Mouse (Mus musculus) cerebellum, postnatal 36 days (tissue): ENCODE results near the gene Zbtb20.

Experiments
- DNase-seq, 2 experiments: peaks; one replicate each; pipeline ENCODE4 v3.0.0; 2021 to 2022; ENCODE audit warnings: mixed read lengths in 2 of 2

Zbtb20 gene

DNA sequence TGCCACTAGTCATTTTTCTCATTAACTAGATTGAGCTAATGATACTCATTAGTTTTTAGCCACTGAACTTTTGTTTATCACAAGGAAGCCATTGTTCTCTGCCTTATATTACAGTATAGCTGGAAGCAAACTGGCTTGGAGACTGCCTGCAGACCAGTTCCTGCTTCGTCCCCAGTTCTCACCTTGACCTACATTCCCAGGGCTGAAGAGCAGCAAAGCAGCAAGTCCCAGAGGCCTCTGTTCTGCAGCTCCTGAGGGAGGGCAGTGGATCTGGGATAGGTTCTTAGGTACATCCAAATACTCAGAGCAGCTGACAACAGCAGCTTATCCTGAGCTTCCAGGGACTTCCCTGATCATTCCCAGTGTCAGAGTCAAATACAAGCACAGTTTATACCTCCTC is 652.6 kb downstream of the Zbtb20 start:
- no peak for DNase-seq

DNA sequence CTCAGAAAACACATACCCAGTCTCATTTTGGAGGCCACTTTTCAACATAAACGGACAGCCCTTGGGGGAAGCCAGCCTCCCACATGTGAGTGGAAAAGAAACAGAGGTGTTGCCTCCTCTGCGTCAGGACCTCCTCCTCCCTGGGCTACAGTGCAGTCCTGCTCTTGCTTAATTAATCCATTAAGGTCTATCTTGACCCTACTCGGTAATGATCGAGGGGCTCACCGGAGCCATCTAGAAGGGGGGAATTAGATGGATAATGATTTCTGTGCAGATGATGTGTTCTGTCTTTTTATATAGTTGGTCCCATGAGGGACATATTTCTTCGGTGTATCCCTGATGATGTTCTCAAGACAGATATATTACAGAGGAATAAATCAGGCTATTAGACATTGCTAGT is 655.6 kb downstream of the Zbtb20 start:
- no peak for DNase-seq

DNA sequence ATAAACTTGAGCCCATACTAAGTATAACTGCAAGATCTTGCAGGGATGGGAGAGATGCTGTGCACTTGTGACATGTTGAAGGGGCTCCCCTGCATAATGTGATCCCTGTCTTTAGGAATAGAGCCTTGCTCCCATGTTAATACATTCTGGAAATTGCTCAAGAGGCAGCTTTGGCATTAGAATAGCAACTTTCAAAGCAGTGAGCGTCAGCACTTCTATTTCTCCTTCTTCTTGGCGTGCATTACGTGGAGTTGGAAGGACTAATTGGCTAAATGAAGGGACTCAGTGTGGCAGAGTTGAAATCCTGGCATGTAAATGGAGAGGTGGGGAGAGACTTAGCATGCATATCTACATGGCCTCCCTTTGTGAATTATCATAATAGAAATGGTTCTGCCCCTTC is 658.4 kb downstream of the Zbtb20 start:
- DNase-seq: no peak

DNA sequence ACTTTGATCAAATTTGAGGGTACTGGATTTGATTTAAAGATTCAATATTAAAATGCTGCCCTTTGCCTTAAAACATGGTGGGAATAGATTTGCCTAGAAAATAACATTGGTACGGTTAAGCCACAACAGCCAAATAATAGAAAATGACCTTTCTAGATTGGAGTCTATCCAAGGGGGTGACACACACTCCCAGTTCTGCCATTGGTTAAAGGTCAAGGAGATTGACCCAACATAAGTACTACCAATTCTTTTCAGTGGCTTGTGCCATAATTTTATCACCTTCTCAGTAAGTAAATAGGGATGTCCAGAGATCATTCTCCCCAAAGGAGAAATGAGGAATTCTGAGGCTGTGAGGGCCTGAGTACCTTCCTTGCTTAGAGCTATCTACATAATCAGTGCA is 660.2 kb downstream of the Zbtb20 start:
- no peak for DNase-seq

DNA sequence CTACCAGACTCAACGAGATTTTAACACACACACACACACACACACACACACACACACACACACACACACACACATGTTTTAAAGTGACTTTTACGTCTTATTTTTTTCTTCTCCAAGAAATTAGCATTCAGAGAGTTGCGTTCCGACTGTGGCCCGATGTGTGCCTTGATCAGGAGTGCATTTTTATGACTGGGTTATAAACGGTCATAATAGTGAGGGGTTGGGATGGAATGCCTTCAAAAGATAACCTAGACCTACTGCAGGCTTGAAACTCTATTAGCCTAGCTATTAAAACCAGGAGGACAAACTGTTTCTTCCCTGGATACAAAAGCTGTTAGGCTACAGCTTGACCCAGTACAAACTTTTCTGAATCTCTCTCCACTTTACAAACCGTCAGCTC is 661.5 kb downstream of the Zbtb20 start:
- no peak for DNase-seq

DNA sequence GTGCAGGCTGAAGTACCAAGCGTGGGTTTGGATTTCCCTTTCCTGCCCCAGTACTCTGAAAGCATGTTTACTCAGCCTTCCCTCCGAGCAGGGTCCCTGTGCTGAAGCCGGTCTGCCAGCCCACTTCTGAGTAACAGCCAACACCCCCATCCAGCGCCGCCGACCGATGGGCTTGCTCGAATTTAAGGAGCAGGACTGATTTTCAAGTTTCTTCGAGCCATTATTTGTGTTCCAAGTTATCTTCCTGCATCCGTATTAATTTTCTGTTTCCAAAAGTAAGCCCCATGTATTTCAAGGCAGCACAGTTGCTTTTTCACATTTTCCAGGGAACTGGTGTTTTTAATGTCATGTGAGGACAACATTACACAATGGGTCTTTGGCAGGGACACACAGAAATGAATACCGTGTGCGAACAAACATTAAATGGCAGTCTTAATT is 664.0 kb downstream of the Zbtb20 start:
- no peak for DNase-seq

DNA sequence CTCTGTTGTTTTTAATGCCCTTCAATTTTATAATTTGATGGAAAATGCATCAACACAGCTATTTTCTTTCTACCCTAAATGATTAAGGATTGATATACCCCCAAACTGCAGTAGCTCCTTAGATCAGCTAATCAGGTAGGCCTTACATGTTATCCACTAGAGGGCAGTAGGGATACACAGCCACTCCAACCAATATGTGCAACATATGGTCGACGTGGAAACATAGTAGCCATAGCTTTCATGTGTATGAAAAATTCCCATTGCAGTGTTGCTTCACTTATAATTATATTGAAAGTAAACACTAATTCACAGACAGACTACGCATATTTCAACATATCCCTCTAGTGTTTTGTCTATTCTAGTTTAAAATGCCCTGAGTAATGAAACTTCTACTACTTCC is 664.4 kb downstream of the Zbtb20 start:
- DNase-seq: no peak

DNA sequence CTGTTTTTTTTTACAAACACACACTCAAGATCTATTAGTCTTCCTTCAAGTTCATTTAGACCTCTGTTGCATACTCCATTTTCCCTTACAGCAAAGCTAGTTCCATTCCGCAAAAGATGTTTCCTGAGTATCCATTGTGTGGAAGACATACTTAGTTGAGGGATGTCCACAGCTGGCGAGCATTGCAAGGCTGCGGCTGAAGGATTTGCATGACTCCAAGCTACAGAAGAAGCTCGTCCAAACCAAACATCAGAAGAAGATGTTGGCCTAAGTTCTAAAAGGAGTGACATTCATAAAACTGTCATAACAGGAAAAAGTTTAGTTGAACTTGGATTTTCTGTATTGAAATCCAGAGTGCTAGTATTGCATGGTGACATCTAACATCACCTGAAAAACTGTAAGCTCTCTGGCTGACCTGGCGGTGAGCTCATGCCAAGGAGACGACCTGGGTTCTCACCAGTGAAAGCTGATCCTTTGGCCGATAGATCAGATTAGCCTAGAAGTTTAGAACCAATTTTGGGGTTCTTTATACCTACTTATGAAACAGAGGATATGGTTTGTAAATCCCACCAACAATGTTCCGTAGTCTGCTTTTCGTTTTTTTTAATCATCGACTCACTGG is 665.0 kb downstream of the Zbtb20 start:
- no peak for DNase-seq

DNA sequence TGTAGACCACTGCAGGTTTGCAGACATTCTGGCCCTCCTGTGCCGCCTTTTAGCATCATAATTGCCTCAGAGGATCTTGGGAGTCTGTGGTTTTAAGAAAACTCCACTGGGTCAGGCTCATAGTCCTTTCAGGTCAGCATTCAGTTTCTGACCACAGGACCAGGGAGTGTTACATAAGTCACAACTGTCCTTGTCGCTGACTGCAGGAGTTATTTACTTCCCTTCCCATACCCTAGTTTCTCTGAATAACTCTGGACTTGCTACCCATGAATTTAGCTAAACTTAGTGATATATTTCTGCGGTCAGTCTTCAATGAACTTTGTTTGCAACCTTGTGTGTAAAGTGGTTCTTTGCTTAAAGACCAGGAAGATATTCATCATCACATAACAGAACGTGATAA is 669.6 kb downstream of the Zbtb20 start:
- DNase-seq: no peak

DNA sequence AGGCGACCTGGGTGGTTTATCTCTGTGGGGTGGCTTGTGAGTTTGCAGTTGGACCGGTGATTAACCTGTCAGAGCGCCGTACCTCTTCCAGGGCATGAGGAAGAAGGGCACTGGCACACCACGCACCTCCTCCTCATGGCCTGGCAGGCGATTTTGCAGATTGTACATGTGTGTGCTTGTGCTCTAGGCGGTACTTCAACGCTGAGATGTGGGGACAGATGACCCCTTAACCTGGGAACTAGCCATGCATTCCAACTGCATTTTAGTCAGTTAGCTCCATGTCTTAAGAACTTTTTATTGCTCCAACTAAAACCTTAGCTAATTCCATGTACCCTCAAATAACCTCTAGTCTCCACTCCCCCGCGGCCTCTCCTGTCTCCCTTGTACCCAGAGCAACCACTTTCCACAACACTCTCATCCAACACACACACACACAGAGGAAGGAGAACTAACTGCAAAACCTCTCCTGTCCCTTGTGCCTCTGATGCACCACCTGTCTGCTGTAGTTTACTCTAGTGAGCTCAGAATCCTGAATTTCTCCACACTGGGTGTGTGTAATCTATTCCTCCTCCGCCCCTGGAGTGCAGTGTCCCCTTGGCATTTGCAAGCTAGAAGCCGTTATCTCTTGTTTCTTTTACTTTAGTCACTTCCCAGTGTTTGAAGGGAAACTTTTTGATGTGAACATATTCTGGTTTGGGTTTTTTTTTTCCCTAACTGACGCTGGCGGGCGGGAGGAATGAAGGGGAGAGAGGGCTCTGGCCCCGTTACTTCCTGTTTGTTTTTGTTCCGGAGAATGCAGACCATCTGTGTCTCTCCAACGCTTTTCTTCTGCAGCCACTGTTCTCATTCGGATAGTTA is 671.9 kb downstream of the Zbtb20 start:
- DNase-seq: no peak

DNA sequence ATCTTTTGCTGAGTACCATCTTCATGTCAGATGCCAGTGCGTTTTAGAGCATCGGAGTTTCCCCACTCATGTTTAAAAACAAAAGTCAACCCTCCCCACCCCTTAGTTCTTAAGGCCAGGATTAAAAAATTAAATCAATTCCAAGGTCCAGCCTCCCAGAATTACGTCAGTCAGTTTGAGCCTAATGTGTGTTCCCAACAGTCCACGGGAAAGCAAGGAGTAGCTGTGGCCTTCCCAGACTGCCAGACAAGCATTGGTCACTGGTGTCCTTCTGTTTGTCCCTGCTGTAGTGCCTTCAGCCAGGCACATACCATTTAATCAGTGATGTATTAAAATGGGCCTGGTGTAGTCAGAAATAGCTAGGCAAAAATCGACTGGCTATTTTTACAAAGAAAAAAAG is 673.1 kb downstream of the Zbtb20 start:
- DNase-seq: no peak

DNA sequence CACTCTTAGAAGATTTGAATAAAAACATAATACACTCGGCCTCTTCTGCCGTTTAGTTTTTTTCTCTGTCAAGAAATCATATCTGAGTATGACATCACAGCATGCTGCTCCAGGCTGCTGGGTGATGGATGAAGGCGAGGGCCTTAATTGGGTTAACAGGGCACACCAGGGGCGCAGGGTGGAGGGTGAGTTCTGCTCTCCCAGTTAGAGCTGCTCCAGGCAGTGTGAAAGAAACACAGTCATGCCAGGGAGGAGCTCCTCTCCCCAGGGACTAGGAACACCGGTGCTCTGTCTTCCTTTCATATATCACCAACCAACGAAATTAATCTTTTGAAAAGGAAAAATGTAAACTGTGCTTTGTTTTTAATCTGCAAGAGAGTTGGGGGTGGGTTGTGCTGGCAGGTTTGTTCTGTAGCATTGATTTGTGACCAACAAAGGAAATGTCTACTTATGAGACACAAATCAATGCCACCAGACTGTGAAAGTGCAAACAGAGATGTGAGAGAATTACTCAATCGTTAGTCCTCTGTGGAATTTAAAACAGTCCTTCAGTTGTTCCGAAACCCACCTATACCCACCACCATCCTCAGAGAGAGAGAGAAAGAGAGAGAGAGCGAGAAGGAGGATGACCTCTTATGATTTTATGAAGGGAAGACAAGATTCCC is 673.9 kb downstream of the Zbtb20 start:
- DNase-seq: no peak

DNA sequence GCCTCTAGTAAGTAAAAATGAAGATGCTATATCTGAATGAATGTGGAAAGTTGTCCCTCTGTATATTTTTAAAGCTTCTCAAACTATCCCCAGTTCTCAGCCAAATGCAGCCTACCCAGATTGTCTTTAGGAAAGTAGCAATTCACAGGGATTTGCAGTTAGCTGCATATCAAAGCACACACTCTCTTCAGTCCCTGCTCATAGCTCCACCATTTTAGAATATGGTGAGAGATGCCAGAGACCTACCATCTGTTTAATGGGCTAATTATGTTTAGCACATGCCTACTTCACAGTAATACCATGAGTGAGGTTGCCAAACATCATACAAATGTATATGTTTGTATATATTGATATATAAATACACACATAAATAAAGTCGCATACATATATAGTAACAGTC is 676.8 kb downstream of the Zbtb20 start:
- DNase-seq: no peak

DNA sequence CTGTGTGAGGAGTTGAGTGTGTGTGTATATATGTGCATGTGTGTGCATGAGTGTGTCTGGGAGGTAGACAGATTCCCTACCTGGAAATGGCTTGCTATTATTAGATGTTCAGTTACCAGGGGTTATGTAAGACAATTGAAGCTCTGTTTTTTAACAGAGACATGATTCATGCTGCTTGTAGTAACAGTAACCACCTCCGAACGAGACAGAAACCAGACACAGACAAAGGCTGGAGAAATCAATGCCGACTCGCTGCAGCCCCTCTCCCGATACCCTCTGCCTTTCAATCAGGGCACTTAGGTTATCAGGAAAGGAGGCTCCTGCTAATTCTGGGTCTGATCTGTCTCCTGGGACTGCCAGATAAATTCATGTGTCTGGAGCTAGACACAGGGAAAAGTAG is 681.7 kb downstream of the Zbtb20 start:
- DNase-seq: peak in 1 of 2 experiments; percentile 46

DNA sequence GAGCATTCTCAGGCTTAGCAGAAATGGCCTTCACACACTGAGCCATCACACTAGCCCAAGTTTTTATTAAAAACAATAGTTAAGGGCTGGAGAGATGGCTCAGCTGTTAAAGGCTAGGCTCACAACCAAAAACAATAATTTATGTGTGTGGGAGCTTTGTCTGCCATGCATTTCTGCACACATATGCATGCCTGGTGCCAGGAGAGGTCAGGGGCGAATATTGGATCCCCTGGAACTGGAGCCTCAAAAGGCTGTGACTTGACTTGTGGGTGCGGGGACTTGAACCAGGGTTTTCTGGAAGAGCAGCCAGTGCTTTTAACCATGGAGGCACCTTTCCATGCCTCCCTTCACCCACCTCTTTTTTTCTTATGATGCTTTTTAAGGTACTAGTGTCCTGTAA is 685.6 kb downstream of the Zbtb20 start:
- no peak for DNase-seq

DNA sequence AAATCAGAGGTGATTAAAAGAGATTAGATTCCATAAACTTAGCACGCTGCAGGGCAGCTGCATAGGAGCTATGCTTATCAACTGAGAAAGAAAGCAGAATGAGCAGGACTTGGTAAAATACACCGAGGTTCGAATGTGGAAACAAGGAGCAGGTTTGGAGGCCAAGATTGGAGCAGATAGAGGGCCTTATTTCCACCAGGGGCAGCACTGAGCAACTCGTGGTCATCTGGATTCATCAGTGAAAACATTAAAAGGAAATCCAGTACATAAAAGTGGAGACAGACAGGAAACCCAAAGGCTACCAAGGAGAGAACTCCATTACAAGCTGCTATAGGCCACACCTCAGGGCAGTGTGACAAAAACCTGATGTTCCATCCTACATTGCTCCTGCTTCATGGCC is 686.3 kb downstream of the Zbtb20 start:
- no peak for DNase-seq

DNA sequence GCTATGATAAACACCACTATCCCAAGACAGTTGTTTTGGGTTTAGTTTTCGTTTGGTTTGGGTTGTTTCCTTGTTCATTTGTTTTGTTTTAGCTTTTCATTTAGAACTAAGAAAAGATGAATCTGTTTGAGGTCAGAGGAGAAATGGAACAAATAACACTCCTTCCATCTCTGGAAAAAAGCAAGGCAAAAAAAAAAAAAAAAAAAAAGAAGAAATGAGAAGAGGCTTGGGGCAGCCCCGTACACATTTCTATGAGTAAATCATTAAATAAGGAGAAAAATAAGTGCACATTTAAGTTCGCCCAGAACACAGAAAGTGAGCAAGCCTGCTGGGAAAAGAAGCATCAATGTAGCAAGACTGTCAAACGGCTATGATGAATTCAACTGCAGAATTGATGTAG is 690.2 kb downstream of the Zbtb20 start:
- DNase-seq: no peak

DNA sequence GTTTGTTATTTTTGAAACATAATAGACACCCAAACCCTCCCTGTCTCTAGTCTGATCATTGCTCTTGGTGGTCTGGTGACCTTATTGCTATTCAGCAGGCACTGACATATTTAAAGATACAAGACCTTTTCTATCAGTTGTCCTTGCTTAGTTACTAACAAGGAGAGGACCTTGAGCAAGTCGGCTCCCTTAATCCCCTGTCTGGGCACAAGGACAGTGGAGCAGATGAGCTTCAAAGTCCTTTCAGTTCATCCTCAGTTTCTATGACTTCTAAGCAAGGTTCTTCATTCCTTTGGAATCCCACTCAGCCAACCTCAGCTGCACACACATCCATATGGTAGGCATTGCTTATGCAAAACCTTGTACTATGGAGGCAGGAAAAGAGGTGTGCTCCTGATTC is 690.8 kb downstream of the Zbtb20 start:
- no peak for DNase-seq

DNA sequence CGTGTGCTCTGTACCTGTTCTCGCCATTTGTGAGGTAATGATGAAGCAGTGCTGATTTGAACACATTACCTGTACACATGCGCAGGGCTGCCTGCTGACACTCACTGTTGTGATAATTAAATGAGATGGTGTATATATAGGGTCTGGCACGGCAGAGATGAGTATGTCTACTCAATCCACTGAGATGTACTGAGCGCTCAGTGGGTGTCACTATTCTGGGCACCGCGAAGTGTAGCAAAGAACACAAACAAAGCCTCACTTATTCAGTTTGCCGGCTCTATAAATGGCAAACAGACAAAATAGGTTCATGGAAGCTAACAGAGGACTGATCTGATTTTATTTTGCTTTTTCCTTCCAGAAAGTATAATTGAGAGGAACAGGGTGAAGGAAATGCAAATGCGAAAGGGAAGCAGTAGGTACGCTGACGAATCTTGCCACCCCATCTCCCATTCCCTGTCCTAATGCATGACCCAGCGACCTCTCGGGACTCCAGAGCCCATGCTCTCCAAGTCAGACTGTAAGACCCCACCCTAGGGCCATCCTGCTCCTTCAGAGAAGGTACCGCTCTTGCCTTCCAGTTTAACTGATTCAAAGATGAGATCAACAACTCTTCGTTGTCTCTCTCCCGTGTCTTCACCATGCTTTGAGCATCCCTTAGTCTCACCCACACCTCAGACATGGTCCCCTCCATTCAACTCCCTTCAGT is 695.8 kb downstream of the Zbtb20 start:
- DNase-seq: no peak

DNA sequence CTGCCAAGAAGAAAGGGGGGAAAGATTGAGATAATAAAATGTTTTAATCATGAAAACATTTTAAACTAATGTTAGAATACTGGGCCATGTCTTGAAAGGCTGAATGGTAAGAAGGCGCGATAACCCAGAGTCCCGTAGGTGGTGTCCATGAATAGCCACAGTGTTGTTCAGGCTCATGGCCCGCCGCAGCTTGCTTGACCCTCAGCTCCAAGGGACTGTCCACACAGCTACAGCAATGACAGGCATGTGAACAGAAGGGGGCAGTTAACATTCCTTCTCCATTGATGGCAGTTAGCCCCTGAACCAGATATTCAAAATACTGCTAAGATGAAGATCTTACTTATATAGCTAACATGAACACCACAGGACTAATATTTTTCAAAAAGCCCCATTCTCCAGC is 696.5 kb downstream of the Zbtb20 start:
- no peak for DNase-seq

DNA sequence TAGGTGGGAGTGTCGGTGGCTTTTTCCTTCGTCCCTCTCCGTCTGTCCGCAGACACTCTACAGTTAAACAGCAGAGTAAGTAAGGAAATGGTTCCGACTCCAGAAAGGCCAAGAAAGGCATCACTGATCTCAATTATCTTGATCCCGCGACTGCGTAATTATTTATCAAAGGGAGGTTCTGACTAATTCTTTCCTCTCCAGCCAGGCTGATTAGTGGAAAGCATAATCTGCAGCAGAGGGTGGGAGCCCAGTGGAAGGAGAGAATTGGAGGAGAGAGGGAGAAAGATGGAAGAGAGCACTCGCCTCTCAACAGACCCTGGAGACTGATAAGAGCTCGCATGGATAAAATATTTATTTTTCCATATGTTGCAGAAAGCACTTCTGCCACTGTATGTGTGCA is 697.1 kb downstream of the Zbtb20 start:
- no peak for DNase-seq

DNA sequence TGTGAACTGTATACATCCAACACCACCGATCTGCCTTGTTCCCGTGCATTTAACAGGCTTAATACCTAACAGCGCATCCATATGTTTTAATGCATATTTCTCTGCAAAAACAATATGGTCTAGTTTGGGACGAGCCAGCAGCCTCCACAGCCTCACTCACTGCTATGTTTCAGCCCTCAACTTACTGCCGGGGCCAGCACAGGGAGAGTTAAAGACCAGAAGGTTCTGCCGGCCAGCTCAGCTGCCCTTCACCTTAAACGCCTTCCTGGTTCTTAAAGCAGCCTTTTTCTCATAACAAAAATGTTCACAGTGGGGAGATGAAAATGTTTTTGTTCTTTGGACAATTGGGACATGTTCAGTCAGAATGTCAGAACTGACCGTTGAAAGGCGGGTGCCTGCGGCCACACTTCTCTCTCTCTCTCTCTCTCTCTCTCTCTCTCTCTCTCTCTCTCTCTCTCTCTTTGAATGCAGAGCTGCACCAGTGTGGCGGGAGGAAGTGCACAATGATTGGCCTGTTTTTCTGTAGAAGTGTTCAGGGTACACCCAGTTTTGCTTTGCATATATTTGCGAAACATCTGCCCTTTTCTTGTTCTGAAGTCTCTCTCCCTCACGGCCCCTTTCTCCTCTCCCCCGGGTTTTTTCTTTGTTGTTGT is 697.6 kb downstream of the Zbtb20 start:
- no peak for DNase-seq
